Mouse (Mus musculus) olfactory bulb, adult 2 months (tissue): ENCODE data around the gene Cspg5. TPM values are rescaled to one million over a fixed set of nuclear protein-coding genes. Genes with fewer than 3 reads are reported as not detected.

Experiments used
- H3K27ac ChIP-seq: fragments of 200-500 bp; 2 replicates; pipeline ENCODE4 v1.5.1; 2012; ENCODE audit warnings: low read depth, low read length; ENCODE audit not compliant: insufficient read depth
- H3K4me1 ChIP-seq: fragments of 200-500 bp; 2 replicates; pipeline ENCODE4 v1.6.1; 2012; ENCODE audit warnings: low read length; ENCODE audit not compliant: control insufficient read depth, insufficient read depth
- H3K4me3 ChIP-seq: fragments of 200-500 bp; 2 replicates; pipeline ENCODE4 v1.5.1; 2012; ENCODE audit warnings: mild to moderate bottlenecking, low read depth, low read length, moderate library complexity; ENCODE audit not compliant: insufficient read depth
- CTCF ChIP-seq: fragments of 200-500 bp; IDR thresholded peaks from 2 replicates; pipeline ENCODE4 v1.5.1; 2012; ENCODE audit warnings: low read depth, mild to moderate bottlenecking, low read length, moderate library complexity; ENCODE audit not compliant: insufficient read depth
- POLR2A ChIP-seq: fragments of 200-500 bp; IDR thresholded peaks from 2 replicates; pipeline ENCODE4 v1.6.1; 2012; ENCODE audit warnings: mild to moderate bottlenecking, low read depth, low read length, moderate library complexity; ENCODE audit not compliant: insufficient read depth
- WGBS: fragments of 180-500 bp; shearing (Covaris S2); methylation state at CpG from one replicate; pipeline ENCODE4 v1.1.7; 2018; 5-methylcytosine and 5-hydroxymethylcytosine counted together
- polyA plus RNA-seq: library from polyadenylated mRNA; stranded (reverse); fragments of >200 nt; gene quantifications from 2 replicates; pipeline ENCODE4 v1.2.4, GENCODE M21; 2012; ENCODE audit warnings: low replicate concordance; ENCODE audit not compliant: missing spikeins, insufficient read depth, insufficient read length

Cspg5 gene
- polyA plus RNA-seq, 1 experiment: 129 TPM

GRCm38 (mm10) chr9:110247049-110247448 is 3.5 kb downstream of the Cspg5 start:
- Histone ChIP-seq H3K4me3 (peak overlapping the region; percentile 24; the same call in 1 of the 2 replicates), H3K4me1 (peaks cover 36% of the 10 kb centered on the region), H3K27ac (peak overlapping the region; percentile 63)
- WGBS: 65% methylated on average over 10 of the region's 10 CpGs
- TF ChIP-seq CTCF (no peak), POLR2A (no peak)

GRCm38 (mm10) chr9:110248861-110249260 is 5.3 kb downstream of the Cspg5 start:
- H3K4me3 ChIP-seq: no peak overlapping the region
- 70% methylated on average over 2 of the region's 2 CpGs for WGBS
- no peak for TF ChIP-seq CTCF
- TF ChIP-seq POLR2A: no peak

GRCm38 (mm10) chr9:110249823-110250543 is 6.4 kb downstream of the Cspg5 start:
- peak overlapping the region; percentile 71 for H3K27ac ChIP-seq
- TF ChIP-seq CTCF: no peak
- TF ChIP-seq POLR2A: 0 out of 2 replicates have a peak, but pooled peaks have one; percentile 1
- peaks cover 34% of the 10 kb centered on the region for H3K4me1 ChIP-seq
- WGBS: 12% methylated on average over 11 of the region's 11 CpGs
- peak overlapping the region; percentile 2 for H3K4me3 ChIP-seq

More at GRCm38 (mm10) chr9:110248861-110249260, 5.3 kb downstream of the Cspg5 start:
- Histone ChIP-seq H3K4me1 (peaks cover 36% of the 10 kb centered on the region), H3K27ac (peak overlapping the region; percentile 71)

DNA sequence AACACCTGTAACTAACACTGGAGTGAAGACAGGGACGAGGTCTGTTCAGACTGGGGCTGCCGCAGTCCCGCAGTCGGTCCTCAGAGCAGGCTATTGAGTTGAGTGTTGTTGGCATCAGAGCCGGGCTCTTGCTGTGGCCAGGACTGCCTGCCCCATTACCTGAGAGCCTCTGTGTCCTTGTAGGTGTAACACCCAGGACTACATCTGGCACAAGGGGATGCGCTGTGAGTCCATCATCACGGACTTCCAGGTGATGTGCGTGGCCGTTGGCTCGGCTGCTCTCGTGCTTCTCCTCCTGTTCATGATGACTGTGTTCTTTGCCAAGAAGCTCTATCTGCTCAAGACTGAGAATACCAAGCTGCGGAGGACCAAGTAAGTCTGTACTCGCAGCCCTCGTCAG is 7.2 kb downstream of the Cspg5 start:
- WGBS: 31% methylated on average over 14 of the region's 14 CpGs
- H3K4me3 ChIP-seq: peak overlapping the region; percentile 2; the same call in 1 of the 2 replicates
- H3K27ac ChIP-seq: peak overlapping the region; percentile 71
- peaks cover 40% of the 10 kb centered on the region for H3K4me1 ChIP-seq
- TF ChIP-seq CTCF: no peak
- no peak for TF ChIP-seq POLR2A

DNA sequence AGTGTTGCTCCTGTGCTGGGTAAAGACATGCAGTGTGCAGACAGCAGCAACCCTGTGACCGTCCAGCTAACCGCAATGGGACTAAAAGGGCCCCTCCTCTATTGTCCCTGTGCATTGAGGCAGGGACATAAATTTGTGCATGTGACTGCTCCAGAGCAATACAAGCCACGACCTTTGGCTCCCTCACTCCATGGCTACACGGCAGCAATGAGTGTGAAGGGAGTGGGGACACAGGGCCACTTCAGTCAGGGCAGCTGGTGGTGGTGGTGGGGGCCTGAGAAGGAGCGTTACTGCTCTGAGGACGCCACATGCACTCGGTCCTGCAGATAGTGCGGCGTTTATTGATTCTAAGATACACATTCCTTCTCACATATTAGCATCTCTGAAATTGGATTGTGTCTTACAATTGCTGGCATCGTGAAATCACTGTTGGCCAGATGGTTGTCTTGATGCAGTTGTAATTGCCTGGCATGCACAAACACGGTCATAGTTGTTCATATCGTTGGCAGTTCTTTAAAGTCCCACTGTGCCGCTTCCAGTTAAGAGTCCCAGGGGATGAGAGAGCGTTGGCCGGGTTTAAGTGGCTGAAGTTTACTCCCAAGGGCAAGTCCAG is 11.9 kb downstream of the Cspg5 start:
- Histone ChIP-seq H3K27ac (peak overlapping the region; percentile 68), H3K4me3 (no peak overlapping the region), H3K4me1 (peaks cover 24% of the 10 kb centered on the region)
- 31% methylated on average over 15 of the region's 15 CpGs for WGBS
- TF ChIP-seq POLR2A (no peak), CTCF (no peak)

DNA sequence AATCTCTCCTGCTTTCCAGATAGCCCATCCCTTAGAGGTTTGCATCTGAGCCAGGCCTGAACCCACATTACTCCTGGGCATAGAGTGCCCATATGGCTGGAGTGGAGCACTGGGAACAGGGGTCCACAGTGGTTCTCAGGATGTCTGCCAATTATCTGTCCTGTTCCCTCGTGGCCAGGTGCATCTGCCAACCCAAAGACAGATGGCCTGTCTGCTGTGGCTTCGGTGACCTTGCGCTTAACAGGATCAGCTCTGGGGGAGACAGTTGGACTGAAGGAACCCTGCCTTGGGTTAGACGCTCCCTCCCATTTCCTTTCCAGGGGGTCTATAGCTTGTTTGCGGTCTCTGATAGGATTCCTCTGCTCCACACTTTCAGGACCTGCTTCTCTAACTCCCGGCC is 15.1 kb downstream of the Cspg5 start:
- Histone ChIP-seq H3K4me3 (no peak overlapping the region), H3K4me1 (peaks cover 35% of the 10 kb centered on the region), H3K27ac (no peak overlapping the region)
- TF ChIP-seq CTCF: no peak
- TF ChIP-seq POLR2A: no peak
- WGBS: 84% methylated on average over 6 of the region's 6 CpGs

GRCm38 (mm10) chr9:110259118-110259517 is 15.5 kb downstream of the Cspg5 start:
- 82% methylated on average over 3 of the region's 3 CpGs for WGBS
- TF ChIP-seq CTCF (no peak), POLR2A (no peak)
- Histone ChIP-seq H3K4me1 (peaks cover 35% of the 10 kb centered on the region), H3K4me3 (no peak overlapping the region), H3K27ac (no peak overlapping the region)

DNA sequence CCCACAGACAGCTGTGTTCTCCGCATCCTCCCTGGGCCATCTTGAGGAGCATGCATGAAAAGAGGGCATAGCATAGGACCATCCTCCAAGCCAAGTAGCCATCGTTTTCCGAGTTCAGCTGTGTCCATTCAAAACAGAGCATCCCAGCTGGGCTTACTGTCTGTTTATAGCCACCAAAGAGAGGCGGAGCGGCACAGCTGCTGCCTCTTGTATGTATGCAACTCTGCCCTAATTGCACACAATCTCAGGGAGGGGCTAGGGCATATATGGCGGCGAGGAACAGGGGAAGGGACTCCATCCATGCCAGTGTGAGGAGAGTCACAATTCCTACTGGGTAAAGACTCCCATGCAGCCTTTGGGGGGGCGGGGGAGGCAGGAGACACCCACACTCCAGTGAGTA is 19.6 kb downstream of the Cspg5 start:
- Histone ChIP-seq H3K4me3 (no peak overlapping the region), H3K27ac (peak overlapping the region; percentile 40; the same call in 1 of the 2 replicates), H3K4me1 (peaks cover 18% of the 10 kb centered on the region)
- TF ChIP-seq POLR2A: no peak
- TF ChIP-seq CTCF: no peak
- 53% methylated on average over 8 of the region's 8 CpGs for WGBS

DNA sequence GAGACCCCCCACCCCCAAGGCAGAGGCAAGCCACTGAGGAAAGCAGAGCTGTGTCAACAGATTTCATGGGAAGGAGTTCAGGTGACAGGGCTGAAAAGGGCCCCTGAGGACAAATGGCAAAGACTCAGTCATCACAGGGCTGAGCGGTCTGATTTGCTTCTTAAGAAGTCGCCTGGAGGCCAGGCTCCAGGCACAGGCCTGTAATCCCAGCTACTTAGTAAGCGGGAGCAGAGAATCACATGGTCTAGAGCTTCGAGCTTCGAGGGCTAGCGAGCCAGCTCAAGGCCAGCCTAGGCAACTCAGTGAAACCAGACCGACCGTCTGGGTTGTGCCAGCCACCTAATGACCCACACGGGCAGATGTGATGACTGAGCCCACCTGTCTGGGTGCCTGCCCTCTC is 21.4 kb downstream of the Cspg5 start:
- 76% methylated on average over 9 of the region's 9 CpGs for WGBS
- H3K27ac ChIP-seq: no peak overlapping the region
- no peak overlapping the region for H3K4me3 ChIP-seq
- no peak for TF ChIP-seq CTCF
- no peak for TF ChIP-seq POLR2A
- H3K4me1 ChIP-seq: peaks cover 18% of the 10 kb centered on the region
